Mouse (Mus musculus) neutrophil, adult 5-6 weeks (primary cell): ENCODE data around the gene Gimap5. TPM values are rescaled to one million over a fixed set of nuclear protein-coding genes. Genes with fewer than 3 reads are reported as not detected.

ENCODE experiments used
- ATAC-seq: fragments of 151-379, 151-347 bp; 2 replicates; pipeline ENCODE4 v1.8.0; 2017; ENCODE audit warnings: mild to moderate bottlenecking, moderate TSS enrichment; ENCODE audit not compliant: insufficient number of reproducible peaks, poor library complexity, low FRiP score, severe bottlenecking; ENCODE audit errors: extremely low read depth
- total RNA-seq: library from RNA; stranded (forward); fragments of 200-1000 nt; gene quantifications from 2 replicates; pipeline ENCODE4 v1.2.3, GENCODE M21; 2017

The Gimap5 gene
- total RNA-seq = 83.5 and 86.2 TPM in 2 replicates

- ATAC-seq = peak; percentile 57
These were observed at the start of gene Gimap5 for GRCm38 (mm10) chr6:48745959-48746889. Gimap5 (plus strand) TSS chr6:48746197.

GRCm38 (mm10) chr6:48696830-48697554 lies 49.0 kb upstream of the Gimap5 start:
- ATAC-seq = no peak

DNA sequence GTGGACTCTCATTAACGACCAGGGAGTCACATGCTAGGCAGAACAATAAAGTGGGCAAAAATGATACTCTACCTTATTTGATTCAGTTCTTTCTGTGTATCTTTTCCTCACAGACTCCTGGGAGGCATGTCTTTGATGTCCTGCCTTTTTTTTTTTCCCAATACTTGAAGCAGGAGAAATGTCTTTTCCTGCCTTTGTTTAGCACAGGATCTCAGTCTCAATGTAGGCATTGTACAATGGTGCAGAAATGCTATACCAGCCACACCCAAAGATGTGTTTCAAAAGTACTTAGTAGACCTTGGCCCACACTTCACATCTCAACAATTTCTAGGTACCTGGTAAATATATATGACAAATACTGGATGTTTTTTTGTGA lies 48.5 kb upstream of the Gimap5 start:
- ATAC-seq = no peak

GRCm38 (mm10) chr6:48698066-48698856 lies 47.7 kb upstream of the Gimap5 start:
- ATAC-seq = no peak

GRCm38 (mm10) chr6:48698888-48699287 lies 47.1 kb upstream of the Gimap5 start:
- ATAC-seq = no peak

GRCm38 (mm10) chr6:48700251-48701075 lies 45.5 kb upstream of the Gimap5 start:
- ATAC-seq = peak; percentile 59

DNA sequence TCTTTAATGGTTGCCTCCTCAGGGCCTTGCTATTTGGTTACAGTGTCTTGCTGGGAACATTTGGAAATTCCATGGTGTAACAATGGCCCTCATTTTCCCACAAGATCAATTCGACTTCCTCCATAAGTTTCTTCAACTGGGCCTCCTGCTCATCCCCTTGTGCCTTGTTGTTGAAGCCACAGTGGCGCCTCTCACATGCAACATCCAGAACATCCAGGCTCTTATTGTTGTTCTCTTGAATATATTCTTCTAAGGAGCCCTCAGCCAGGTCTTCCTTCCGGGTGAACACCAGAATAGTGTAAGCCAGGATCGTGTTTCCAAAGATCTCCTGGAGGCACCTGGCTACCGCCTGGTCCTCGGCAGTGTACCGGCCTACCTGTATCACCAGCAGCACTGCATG lies 43.9 kb upstream of the Gimap5 start:
- no peak for ATAC-seq

- no peak for ATAC-seq
These were observed 43.4 kb upstream of the Gimap5 start for GRCm38 (mm10) chr6:48702601-48703000.

- ATAC-seq = no peak
These were observed 41.9 kb upstream of the Gimap5 start for GRCm38 (mm10) chr6:48704146-48704545.

- ATAC-seq = no peak
These were observed 39.9 kb upstream of the Gimap5 start for GRCm38 (mm10) chr6:48706130-48706529.

GRCm38 (mm10) chr6:48718455-48718854 lies 27.5 kb upstream of the Gimap5 start, which contains the start of the genes Gm28053 and Gimap7:
Gm28053 (plus strand) TSS chr6:48718607.
Gimap7 (plus strand) TSS chr6:48718621.
- ATAC-seq = peak; percentile 84

DNA sequence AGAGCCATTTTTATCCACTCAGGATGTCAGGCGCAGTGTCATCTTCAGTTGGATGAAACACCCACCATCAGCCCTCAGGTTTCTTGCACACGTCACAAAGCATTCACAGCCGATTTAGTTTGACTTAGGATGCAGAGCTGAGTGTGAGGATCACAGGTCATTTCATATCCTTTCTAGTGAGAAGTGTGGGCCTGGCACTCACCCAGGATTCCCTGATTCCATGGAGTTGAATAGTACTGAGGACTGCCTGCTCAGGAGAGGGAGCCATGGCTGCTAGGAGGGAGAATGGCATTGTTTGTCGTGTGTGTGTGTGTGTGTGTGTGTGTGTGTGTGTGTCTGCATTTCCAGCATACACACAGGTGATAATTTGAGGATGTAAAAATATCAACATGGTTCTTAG lies 25.7 kb upstream of the Gimap5 start:
- no peak for ATAC-seq

DNA sequence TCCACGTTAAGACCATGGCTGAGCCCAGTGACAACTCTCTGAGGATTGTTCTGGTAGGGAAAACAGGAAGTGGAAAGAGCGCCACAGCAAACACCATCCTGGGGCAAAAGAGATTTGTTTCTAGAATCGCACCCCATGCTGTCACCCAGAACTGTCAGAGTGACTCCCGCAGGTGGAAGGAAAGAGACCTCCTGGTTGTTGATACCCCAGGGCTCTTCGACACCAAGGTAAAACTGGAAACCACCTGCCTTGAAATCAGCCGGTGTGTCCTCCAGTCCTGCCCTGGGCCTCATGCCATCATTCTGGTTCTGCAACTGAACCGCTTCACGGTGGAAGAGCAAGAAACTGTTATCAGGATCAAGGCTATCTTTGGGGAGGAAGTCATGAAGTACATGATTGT lies 22.5 kb upstream of the Gimap5 start:
- no peak for ATAC-seq

DNA sequence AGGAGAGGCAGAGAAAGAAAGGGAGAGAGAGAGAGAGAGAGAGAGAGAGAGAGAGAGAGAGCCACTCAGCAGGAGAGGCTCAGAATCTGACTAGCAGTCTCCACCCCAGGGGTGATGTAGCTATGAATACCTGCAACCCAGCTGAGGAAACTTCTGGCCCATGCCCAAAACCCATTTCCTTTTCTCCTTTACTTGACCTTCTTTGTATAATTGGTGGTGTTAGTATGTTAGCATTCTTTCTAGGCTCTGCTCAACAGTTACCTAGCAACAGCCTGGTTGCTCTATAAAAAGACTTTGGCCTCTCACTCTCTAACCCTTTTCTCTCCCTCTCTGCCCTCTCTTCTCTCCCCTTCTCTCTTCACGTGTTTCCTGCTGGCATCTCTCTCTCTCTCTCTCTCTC lies 20.5 kb upstream of the Gimap5 start:
- peak; percentile 83 for ATAC-seq

DNA sequence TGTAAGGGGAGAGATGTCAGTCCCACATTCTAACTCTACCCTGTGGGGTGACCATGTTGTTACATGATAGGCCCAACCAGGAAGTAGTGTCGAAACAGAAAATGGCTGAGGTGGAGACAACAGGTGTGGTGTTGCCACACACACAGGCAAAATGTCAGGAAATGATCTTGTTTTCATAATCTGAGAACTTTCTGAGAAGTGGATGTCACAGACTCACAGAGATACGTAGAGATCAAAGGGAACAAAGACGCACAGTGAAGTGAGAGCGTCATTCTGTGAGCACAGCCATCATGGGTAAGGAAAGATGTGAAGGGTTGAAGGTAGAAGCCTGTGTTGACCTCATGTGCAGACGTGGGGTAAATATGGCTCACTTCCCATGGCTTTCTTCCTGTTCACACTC lies 18.2 kb upstream of the Gimap5 start:
- peak; percentile 23; the same call in 1 of the 2 replicates for ATAC-seq

DNA sequence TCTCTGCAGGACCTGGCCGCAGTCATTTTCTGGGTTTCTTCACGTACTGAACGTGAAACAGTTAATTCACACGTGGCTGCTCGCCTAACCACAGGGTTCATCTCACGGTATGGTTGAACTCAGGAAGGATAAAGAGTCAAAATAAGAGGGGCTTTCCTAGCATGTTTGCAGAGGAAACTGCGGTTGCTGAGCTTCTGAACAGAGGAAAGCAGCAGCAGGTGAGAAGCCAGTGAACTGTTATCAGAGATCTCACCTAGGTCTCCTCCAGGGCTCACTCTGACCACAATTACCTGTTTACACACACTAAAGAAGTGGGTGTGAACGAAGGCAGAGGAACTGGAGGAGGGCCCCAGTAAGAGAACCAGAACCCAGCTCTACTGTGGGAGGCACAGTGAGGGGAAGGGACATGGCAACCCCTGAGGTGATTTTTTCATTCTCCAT lies 13.1 kb upstream of the Gimap5 start:
- peak; percentile 93 for ATAC-seq

DNA sequence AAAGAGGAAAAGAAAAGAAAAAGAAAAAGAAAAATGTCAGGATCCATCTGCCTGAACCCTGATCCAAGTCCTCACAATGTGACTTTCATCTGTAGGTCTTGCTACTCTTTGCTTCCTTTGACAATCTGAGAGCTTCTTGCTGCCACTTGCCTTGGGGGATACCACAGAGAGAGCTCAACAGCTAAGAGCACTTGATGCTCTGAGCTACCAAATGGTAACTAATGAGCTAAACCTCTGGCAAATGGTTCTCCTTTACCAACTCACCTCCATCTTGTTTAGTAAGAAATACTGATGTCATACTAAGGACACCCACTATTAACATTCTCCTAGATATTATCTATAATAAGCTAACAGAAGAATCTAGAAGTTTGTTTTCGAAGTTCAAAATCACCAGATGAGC lies 12.3 kb upstream of the Gimap5 start:
- no peak for ATAC-seq

DNA sequence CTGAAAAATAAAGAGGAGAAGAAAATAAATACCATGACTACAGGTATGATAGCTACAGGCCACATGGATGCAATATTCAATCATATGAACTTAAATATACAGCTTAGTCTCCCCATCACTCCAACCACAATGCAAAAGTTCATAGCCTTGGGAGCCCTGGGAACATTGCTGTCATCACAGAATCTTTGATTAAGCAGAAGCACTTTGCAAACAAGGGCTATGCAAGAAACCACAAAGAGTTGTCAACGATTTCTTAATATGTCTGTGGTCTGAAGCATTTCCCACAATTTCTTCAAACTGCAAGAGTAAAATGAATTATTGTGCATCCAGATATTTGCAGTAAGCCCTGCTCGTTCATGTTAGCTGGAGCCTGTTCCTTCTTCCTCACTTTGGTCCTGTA lies 8.9 kb upstream of the Gimap5 start:
- no peak for ATAC-seq
